Mouse (Mus musculus) myocyte (in vitro differentiated cells): ENCODE data around the gene Galnt6.

Experiments
- CEBPB ChIP-seq: IDR thresholded peaks from 2 replicates; pipeline ENCODE4 v1.6.1; 2011; ENCODE audit warnings: mild to moderate bottlenecking, moderate library complexity; ENCODE audit not compliant: poor library complexity, insufficient read depth, severe bottlenecking
- E2F4 ChIP-seq: IDR thresholded peaks from one replicate; pipeline ENCODE4 v1.6.1; 2011; ENCODE audit warnings: mild to moderate bottlenecking, control low read depth, moderate library complexity; ENCODE audit not compliant: insufficient read depth
- MAX ChIP-seq: IDR thresholded peaks from one replicate; pipeline ENCODE4 v1.6.1; 2011; ENCODE audit warnings: low read depth, mild to moderate bottlenecking, control low read depth
- MYOD1 ChIP-seq, 3 experiments: IDR thresholded peaks; one replicate each; pipeline ENCODE4 v1.6.1; 2011; ENCODE audit warnings: control low read depth in 2 of 3, low read depth in 2 of 3, mild to moderate bottlenecking in 2 of 3, moderate library complexity in 1 of 3; ENCODE audit not compliant: insufficient read length in 2 of 3, control insufficient read depth in 1 of 3
- MYOG ChIP-seq, 3 experiments: IDR thresholded peaks; one replicate each; pipeline ENCODE4 v1.6.1; 2011; ENCODE audit warnings: control low read depth in 2 of 3, low read depth in 2 of 3, mild to moderate bottlenecking in 2 of 3; ENCODE audit not compliant: insufficient read length in 2 of 3, control insufficient read depth in 1 of 3, insufficient read depth in 1 of 3
- POLR2A ChIP-seq: IDR thresholded peaks from one replicate; pipeline ENCODE4 v1.6.1; 2011; ENCODE audit warnings: low read depth, mild to moderate bottlenecking, control low read depth, moderate library complexity; ENCODE audit not compliant: insufficient read length
- POLR2AphosphoS2 ChIP-seq: IDR thresholded peaks from one replicate; pipeline ENCODE4 v1.6.1; 2011; ENCODE audit warnings: low read depth, control low read depth; ENCODE audit not compliant: insufficient read length
- REST ChIP-seq: IDR thresholded peaks from one replicate; pipeline ENCODE4 v1.6.1; 2011; ENCODE audit warnings: mild to moderate bottlenecking, control low read depth, moderate library complexity; ENCODE audit not compliant: insufficient read depth, insufficient read length
- SRF ChIP-seq: IDR thresholded peaks from one replicate; pipeline ENCODE4 v1.6.1; 2011; ENCODE audit warnings: low read depth; ENCODE audit not compliant: control insufficient read depth, insufficient read length
- TCF12 ChIP-seq: IDR thresholded peaks from one replicate; pipeline ENCODE4 v1.6.1; 2011; ENCODE audit warnings: mild to moderate bottlenecking, control low read depth; ENCODE audit not compliant: poor library complexity, insufficient read depth, severe bottlenecking
- TCF3 ChIP-seq: IDR thresholded peaks from one replicate; pipeline ENCODE4 v1.6.1; 2011; ENCODE audit warnings: low read depth, control low read depth; ENCODE audit not compliant: insufficient read length
- USF1 ChIP-seq: IDR thresholded peaks from one replicate; pipeline ENCODE4 v1.6.1; 2011; ENCODE audit warnings: low read depth, mild to moderate bottlenecking, control low read depth, moderate library complexity

- TF ChIP-seq MAX (no peak), USF1 (no peak), POLR2A (no peak), POLR2AphosphoS2 (no peak), MYOG (IDR thresholded peaks at IDR 0.05; ENCODE audit: control insufficient read depth in 1 of 3, insufficient read depth in 1 of 3, insufficient read length in 2 of 3, low read depth in 2 of 3) (no peak), TCF12 (no peak), REST (no peak), CEBPB (no peak), MYOD1 (IDR thresholded peaks at IDR 0.05; ENCODE audit: control insufficient read depth in 1 of 3, insufficient read length in 2 of 3, low read depth in 2 of 3) (no peak), SRF (no peak), E2F4 (no peak), TCF3 (no peak)
Measured at GRCm38 (mm10) chr15:100699386-100699785, 29.8 kb downstream of the Galnt6 start.
